Mouse (Mus musculus) thymus, postnatal 25 days (tissue): ENCODE measurements around the gene Gm3488.
"Not testable (repeated sequence)": the region's sequence is repeated elsewhere in the genome, so short reads cannot be mapped to it uniquely, and the experiment has no call there.

Source experiments
- DNase-seq: peaks from one replicate; pipeline ENCODE4 v3.0.0; 2022

The Gm3488 gene

GRCm38 (mm10) chr14:5501374-5501773 lies at the start of gene Gm3488:
Gm3488 (plus strand) TSS chr14:5501674.
- DNase-seq = not testable (repeated sequence)

- DNase-seq = not testable (repeated sequence)
Observed at GRCm38 (mm10) chr14:5455367-5455766, 46.1 kb upstream of the Gm3488 start, which contains the start of gene Gm3194. Gm3194 (minus strand) TSS chr14:5455467.

- not testable (repeated sequence) for DNase-seq
Observed at GRCm38 (mm10) chr14:5460469-5460868, 41.0 kb upstream of the Gm3488 start.

- not testable (repeated sequence) for DNase-seq
Observed at GRCm38 (mm10) chr14:5477730-5478129, 23.7 kb upstream of the Gm3488 start, which contains the start of gene Gm8246. Gm8246 (minus strand) TSS chr14:5477830.

- not testable (repeated sequence) for DNase-seq
Observed at GRCm38 (mm10) chr14:5483907-5484306, 17.6 kb upstream of the Gm3488 start, which contains the start of gene Gm3187. Gm3187 (plus strand) TSS chr14:5484207.

- not testable (repeated sequence) for DNase-seq
Observed at GRCm38 (mm10) chr14:5538196-5538595, 36.7 kb downstream of the Gm3488 start, which contains the start of gene Gm3532. Gm3532 (plus strand) TSS chr14:5538496.
